Mouse (Mus musculus): ENCODE measurements around the gene Dram1. TPM values are rescaled to one million over a fixed set of nuclear protein-coding genes. Genes with fewer than 3 reads are reported as not detected.
A peak's percentile ranks its signal among the peaks of the same experiment; 100 is the strongest.

The Dram1 gene
- polyA plus RNA-seq, 1 experiment from 2014 or later: 0.47 TPM

- Histone ChIP-seq H3K9ac (replicated peaks) (no peak overlapping the region), H3K27me3 (no peaks in the 10 kb centered on the region), H3K4me1 (peaks cover 2% of the 10 kb centered on the region; the same call in 1 of the 2 replicates), H3K4me2 (replicated peaks) (no peak overlapping the region), H3K9me3 (no peaks in the 10 kb centered on the region), H3K36me3 (no peaks in the 10 kb centered on the region), H3K27ac (replicated peaks) (no peak overlapping the region), H3K4me3 (no peak overlapping the region)
- WGBS: 71% methylated on average over 1 of the region's 1 CpGs
- ATAC-seq (replicated peaks): no peak
Observed at GRCm38 (mm10) chr10:88362218-88362617, 16.7 kb downstream of the Dram1 start.

DNA sequence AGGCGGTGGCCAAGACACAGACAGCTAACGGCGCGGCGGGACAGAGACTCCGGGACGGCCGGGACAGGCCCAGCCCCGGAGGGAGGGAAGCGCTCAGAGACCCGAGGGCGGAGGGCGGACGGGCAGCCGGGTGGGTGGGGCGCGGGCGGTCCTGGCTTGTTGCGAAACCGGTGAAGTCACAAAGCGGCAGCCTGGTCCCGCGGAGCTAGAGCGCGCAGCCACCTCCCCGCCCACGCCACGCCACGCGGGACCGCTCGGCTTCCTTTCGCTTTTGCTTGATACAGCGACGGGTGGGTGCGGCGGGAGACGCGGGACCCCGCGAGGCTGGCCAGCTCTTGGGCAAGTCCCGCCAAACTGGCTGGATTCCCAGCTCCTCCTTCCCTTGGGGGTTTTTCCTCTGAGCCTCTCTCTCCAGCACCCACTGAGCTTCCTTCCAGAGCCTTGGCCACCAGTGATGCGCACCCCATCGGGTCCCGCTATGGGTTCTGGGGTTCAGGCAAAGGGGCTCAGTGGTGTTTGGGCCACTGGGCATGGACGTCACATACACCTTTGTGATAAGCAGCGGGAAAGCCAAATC lies 21.8 kb downstream of the Dram1 start:
- peak; percentile 87 for ATAC-seq (replicated peaks)
- WGBS: 1% methylated on average over 47 of the region's 47 CpGs
- no peaks in the 10 kb centered on the region for H3K36me3 ChIP-seq

DNA sequence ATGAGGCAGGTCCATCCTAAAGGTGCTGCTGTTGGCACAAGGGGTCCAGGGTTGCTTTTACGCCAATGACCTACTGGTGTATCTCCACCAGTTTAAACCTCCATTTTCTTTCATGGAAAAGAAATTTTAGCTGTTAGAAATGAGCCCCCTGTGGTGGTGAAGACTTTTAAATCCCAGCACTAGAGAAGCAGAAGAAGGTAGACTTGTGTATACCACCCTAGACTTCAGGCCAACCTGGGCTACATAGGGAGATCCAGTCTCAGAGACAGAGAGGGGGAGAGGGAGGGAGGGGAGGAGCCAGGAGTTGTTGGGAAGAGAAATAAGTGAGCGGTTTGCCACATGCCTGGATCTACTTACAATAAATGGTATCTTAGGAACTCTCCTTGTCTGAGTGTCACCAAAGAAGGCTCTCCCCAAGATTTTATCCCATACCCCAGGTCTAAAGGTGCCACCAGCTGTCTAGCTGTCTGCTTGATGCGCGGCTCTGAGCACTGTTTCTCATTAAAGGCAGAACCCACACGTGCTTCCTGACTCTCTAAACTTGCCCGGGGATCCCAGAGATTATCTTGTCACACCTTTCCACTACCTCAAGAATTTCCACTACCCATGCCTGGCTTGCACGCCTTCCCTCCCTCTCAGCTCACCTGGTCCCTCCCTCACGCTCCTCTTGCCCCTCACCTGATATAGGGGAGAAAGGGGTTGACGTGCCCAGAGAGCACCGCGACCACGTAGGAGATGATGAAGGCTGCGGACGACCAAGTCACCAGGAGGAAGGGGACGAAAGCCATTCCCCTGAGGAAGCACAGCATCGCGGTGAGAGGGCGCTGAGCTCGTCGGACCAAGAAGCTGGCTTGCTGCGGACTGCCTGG lies 22.5 kb downstream of the Dram1 start:
- Histone ChIP-seq H3K4me3 (peak overlapping the region; percentile 54), H3K36me3 (no peaks in the 10 kb centered on the region)
- 8% methylated on average over 21 of the region's 21 CpGs for WGBS

More for the DNA sequence above, 21.8 kb downstream of the Dram1 start:
- peak overlapping the region; percentile 52 for H3K9ac ChIP-seq (replicated peaks)
- H3K27ac ChIP-seq (replicated peaks): no peak overlapping the region
- peaks cover 6% of the 10 kb centered on the region; the same call in 1 of the 2 replicates for H3K27me3 ChIP-seq
- H3K4me3 ChIP-seq: peak overlapping the region; percentile 54
- no peaks in the 10 kb centered on the region for H3K9me3 ChIP-seq
- H3K4me1 ChIP-seq: peaks cover 8% of the 10 kb centered on the region
- H3K4me2 ChIP-seq (replicated peaks): peak overlapping the region; percentile 80

DNA sequence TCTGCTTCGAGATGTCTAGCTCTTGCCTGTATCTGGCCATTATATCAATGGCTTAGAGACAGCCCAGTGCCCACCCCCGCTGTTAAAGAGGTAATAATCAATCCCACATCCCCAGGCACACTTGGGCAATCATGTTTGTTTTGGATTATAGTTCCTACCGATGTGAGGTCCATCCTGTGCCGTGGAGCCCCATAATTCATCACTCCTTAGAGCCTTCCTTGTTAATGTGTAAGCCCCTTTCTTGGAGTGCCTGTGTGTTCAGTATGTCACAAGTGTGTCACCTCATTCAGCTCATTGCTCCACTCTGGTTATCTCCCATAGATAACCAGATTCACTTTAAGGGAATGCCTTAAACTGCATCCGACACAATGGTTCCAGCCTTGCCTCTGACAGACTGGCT lies 24.3 kb downstream of the Dram1 start:
- no peak overlapping the region for H3K4me2 ChIP-seq (replicated peaks)
- ATAC-seq (replicated peaks): no peak
- no peaks in the 10 kb centered on the region for H3K9me3 ChIP-seq
- 88% methylated on average over 5 of the region's 5 CpGs for WGBS
- no peaks in the 10 kb centered on the region for H3K36me3 ChIP-seq
- no peak overlapping the region for H3K9ac ChIP-seq (replicated peaks)
- peaks cover 8% of the 10 kb centered on the region for H3K4me1 ChIP-seq
- no peak overlapping the region for H3K27ac ChIP-seq (replicated peaks)
- H3K27me3 ChIP-seq: peaks cover 6% of the 10 kb centered on the region; the same call in 1 of the 2 replicates
- H3K4me3 ChIP-seq: no peak overlapping the region

More for the DNA sequence above, 22.5 kb downstream of the Dram1 start:
- peaks cover 8% of the 10 kb centered on the region for H3K4me1 ChIP-seq
- H3K27me3 ChIP-seq: peaks cover 6% of the 10 kb centered on the region; the same call in 1 of the 2 replicates
- H3K27ac ChIP-seq (replicated peaks): no peak overlapping the region
- H3K4me2 ChIP-seq (replicated peaks): peak overlapping the region; percentile 80
- H3K9ac ChIP-seq (replicated peaks): peak overlapping the region; percentile 52
- peak; percentile 51 for ATAC-seq (replicated peaks)
- no peaks in the 10 kb centered on the region for H3K9me3 ChIP-seq

- Histone ChIP-seq H3K4me1 (peaks cover 8% of the 10 kb centered on the region), H3K9me3 (no peaks in the 10 kb centered on the region), H3K27me3 (peaks cover 6% of the 10 kb centered on the region; the same call in 1 of the 2 replicates), H3K36me3 (no peaks in the 10 kb centered on the region), H3K9ac (replicated peaks) (no peak overlapping the region), H3K4me3 (no peak overlapping the region), H3K27ac (replicated peaks) (no peak overlapping the region), H3K4me2 (replicated peaks) (no peak overlapping the region)
- ATAC-seq (replicated peaks): no peak
- 100% methylated on average over 2 of the region's 2 CpGs for WGBS
Observed at GRCm38 (mm10) chr10:88352549-88352948, 26.3 kb downstream of the Dram1 start.

DNA sequence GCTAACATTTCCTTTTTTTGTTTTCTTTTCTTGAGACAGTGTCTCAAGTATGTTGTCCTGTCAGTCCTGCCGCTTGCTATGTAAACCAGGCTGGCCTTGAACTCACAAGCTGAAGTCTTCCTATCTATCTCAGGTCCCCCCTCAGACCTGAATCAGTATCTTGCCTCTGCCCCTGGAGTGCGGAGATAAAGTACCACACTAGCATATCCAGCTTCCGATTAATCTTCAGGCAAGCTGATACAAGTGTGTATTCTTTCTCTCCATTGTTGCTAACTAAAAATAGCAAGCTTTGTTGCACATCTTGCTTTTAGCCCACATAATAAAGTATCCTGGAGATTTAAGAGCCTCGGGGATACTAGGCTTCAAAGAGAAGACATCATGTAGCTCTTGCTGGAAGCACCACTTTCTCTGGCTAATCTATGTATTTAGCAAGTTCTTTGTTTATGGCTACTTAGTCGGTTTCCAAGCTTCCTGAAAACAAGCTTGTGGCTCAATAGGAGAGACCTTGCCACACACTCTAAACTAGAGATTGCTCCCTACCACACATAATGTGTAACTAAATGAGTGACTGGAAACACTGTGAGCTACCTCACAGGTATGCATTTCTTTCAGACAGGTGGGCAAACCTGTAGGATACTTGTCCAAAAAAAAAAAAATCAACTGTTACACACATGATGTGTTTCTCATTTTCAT lies 27.3 kb downstream of the Dram1 start:
- H3K36me3 ChIP-seq: no peaks in the 10 kb centered on the region
- 54% methylated on average over 5 of the region's 5 CpGs for WGBS
- H3K4me2 ChIP-seq (replicated peaks): no peak overlapping the region
- no peak for ATAC-seq (replicated peaks)
- H3K9me3 ChIP-seq: no peaks in the 10 kb centered on the region
- peaks cover 2% of the 10 kb centered on the region; the same call in 1 of the 2 replicates for H3K27me3 ChIP-seq
- H3K9ac ChIP-seq (replicated peaks): no peak overlapping the region
- no peak overlapping the region for H3K27ac ChIP-seq (replicated peaks)
- H3K4me1 ChIP-seq: peaks cover 2% of the 10 kb centered on the region
- no peak overlapping the region for H3K4me3 ChIP-seq

- ATAC-seq (replicated peaks): no peak
- Histone ChIP-seq H3K9me3 (no peaks in the 10 kb centered on the region), H3K27me3 (no peaks in the 10 kb centered on the region), H3K4me1 (no peaks in the 10 kb centered on the region), H3K9ac (replicated peaks) (no peak overlapping the region), H3K27ac (replicated peaks) (no peak overlapping the region), H3K4me2 (replicated peaks) (no peak overlapping the region), H3K4me3 (no peak overlapping the region), H3K36me3 (no peaks in the 10 kb centered on the region)
- whole genome bisulfite sequencing: 43% methylated on average over 2 of the region's 2 CpGs
Observed at GRCm38 (mm10) chr10:88350687-88351086, 28.2 kb downstream of the Dram1 start.

DNA sequence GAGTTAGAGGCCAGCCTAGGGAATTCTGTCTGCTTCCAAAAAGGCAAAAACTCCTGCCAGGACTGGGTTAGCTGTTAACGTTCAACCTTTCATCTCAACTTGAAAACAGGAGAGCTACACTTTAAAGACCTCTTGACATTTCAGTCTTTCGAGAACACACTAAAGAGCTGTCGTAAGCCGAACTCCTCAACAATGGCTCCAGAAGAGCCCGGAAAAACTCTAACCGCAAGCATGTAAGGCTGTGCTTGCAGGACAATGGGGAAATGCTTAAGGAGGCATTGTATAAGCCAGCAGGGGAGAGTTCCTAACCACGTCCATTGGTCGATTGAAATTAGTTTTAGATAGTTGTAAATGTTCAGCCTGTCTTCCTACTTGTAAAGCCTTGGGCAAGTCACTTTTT lies 29.1 kb downstream of the Dram1 start:
- ATAC-seq (replicated peaks): no peak
- Histone ChIP-seq H3K4me3 (no peak overlapping the region), H3K4me2 (replicated peaks) (no peak overlapping the region)

DNA sequence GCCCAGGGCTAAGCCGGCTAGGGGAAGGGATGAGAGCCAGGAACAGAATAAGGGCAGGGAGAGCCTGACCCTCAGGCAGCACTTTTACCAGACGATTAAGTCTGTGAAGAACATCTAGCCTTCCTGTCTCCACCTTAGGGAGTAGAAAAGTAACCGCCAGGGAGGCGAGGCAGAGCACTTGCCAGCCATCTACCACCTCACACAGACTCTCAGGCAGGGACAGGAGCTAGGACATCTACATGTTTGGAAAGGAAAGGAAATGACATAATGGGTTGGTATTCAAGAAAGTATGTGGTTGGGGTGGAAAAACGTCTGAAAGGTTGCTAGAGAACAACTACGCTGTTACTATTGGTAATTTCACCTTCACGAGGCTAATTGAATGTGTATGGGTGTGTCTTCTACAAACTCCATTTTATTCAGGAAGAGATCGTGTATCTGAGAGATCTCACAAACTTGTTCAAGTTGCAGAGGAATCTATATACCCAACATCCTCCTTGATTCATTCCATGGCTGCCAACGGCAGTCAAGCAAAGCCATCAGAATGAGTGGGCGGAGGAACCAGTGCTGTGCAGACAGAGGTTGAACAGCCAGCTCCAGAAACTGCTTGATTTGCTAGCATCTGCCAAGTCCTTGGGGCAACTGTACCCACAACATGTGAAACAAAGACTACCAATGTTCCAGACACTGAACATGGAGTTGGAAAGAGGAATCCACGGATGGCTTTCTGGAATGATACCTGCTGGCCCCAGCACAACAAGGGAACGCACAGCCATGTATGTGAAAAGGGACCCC lies 32.2 kb downstream of the Dram1 start:
- no peak for ATAC-seq (replicated peaks)
- Histone ChIP-seq H3K9ac (replicated peaks) (no peak overlapping the region), H3K4me3 (no peak overlapping the region), H3K9me3 (no peaks in the 10 kb centered on the region), H3K27me3 (no peaks in the 10 kb centered on the region), H3K4me2 (replicated peaks) (no peak overlapping the region), H3K4me1 (no peaks in the 10 kb centered on the region), H3K36me3 (no peaks in the 10 kb centered on the region), H3K27ac (replicated peaks) (no peak overlapping the region)
- 80% methylated on average over 12 of the region's 12 CpGs for WGBS

More for the DNA sequence above, 29.1 kb downstream of the Dram1 start:
- H3K9me3 ChIP-seq: no peaks in the 10 kb centered on the region
- H3K4me1 ChIP-seq: no peaks in the 10 kb centered on the region
- H3K27me3 ChIP-seq: no peaks in the 10 kb centered on the region
- no peak overlapping the region for H3K27ac ChIP-seq (replicated peaks)
- no peak overlapping the region for H3K9ac ChIP-seq (replicated peaks)
- WGBS: 7% methylated on average over 8 of the region's 8 CpGs
- H3K36me3 ChIP-seq: no peaks in the 10 kb centered on the region

- Histone ChIP-seq H3K27me3 (no peaks in the 10 kb centered on the region), H3K27ac (replicated peaks) (no peak overlapping the region), H3K36me3 (no peaks in the 10 kb centered on the region), H3K4me1 (no peaks in the 10 kb centered on the region), H3K9ac (replicated peaks) (no peak overlapping the region), H3K9me3 (no peaks in the 10 kb centered on the region), H3K4me3 (no peak overlapping the region), H3K4me2 (replicated peaks) (no peak overlapping the region)
- ATAC-seq (replicated peaks): no peak
- WGBS: 60% methylated on average over 11 of the region's 11 CpGs
Observed at GRCm38 (mm10) chr10:88345899-88346401, 32.9 kb downstream of the Dram1 start.

DNA sequence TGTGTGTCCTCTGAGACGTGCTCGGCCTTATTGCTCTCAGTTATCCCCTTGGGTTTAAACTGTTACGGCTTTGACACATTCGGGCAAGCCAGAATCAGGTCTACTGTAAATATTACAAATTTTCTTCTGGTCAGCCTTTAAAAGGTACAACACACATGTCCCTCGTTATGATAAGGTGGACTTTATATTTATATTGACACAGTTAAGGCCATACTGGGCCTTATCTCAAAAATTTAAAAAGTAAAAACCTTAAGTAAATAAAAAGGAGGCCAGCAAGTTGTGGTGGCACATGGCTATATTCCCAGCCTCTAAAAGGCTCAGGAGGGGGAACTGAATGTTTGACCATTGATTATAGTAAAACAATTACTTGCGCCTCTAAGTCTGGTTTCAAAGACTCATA lies 37.5 kb downstream of the Dram1 start:
- Histone ChIP-seq H3K27me3 (no peaks in the 10 kb centered on the region), H3K36me3 (no peaks in the 10 kb centered on the region), H3K4me3 (no peak overlapping the region), H3K27ac (replicated peaks) (no peak overlapping the region), H3K4me2 (replicated peaks) (no peak overlapping the region), H3K9ac (replicated peaks) (no peak overlapping the region), H3K9me3 (no peaks in the 10 kb centered on the region), H3K4me1 (no peaks in the 10 kb centered on the region)
- no peak for ATAC-seq (replicated peaks)
- WGBS: 89% methylated on average over 6 of the region's 6 CpGs

Measured in forebrain, embryonic 15.5 days (tissue).